Mouse (Mus musculus): ENCODE results near the gene Sema4b. TPM values are rescaled to one million over a fixed set of nuclear protein-coding genes. Genes with fewer than 3 reads are reported as not detected.
A peak's percentile ranks its signal among the peaks of the same experiment; 100 is the strongest.

Gene Sema4b
- polyA plus RNA-seq, 1 experiment: 19.8 TPM

GRCm38 (mm10) chr7:80207314-80207731 is 20.7 kb downstream of the Sema4b start:
- TF ChIP-seq MYOD1 (IDR thresholded peaks at IDR 0.05; ENCODE audit: control insufficient read depth, insufficient read length, low read depth): no peak
- no peak for TF ChIP-seq FOSL1 (IDR thresholded peaks at IDR 0.05; ENCODE audit: insufficient read depth, low read length, poor library complexity, severe bottlenecking)
- no peak for TF ChIP-seq CTCF (IDR thresholded peaks at IDR 0.05; ENCODE audit: control insufficient read depth, insufficient read depth, insufficient read length)
- TF ChIP-seq MYOG (IDR thresholded peaks at IDR 0.05; ENCODE audit: control insufficient read depth, extremely low read depth, insufficient read length): no peak
- no peak for TF ChIP-seq USF1 (IDR thresholded peaks at IDR 0.05; ENCODE audit: low read depth)
- no peak for TF ChIP-seq CEBPB (IDR thresholded peaks at IDR 0.05; ENCODE audit: low read depth)
- TF ChIP-seq MAX (IDR thresholded peaks at IDR 0.05): no peak
- H3K4me3 ChIP-seq (ENCODE audit: insufficient read depth, poor library complexity, severe bottlenecking): no peak overlapping the region
- H3K27me3 ChIP-seq (ENCODE audit: control insufficient read depth, insufficient read depth, insufficient read length): no peaks in the 10 kb centered on the region
- H3K36me3 ChIP-seq (ENCODE audit: control insufficient read depth, insufficient read depth): peaks cover 14% of the 10 kb centered on the region
- H3K79me2 ChIP-seq (ENCODE audit: control insufficient read depth, insufficient read depth): peaks cover 100% of the 10 kb centered on the region
- peaks cover 93% of the 10 kb centered on the region for H3K79me3 ChIP-seq (ENCODE audit: low read depth)
- peak overlapping the region; percentile 10 for H3ac ChIP-seq (ENCODE audit: control insufficient read depth, insufficient read length, low read depth)

- Histone ChIP-seq H3K79me2 (ENCODE audit: control insufficient read depth, insufficient read depth) (peaks cover 98% of the 10 kb centered on the region), H3ac (ENCODE audit: control insufficient read depth, insufficient read length, low read depth) (no peak overlapping the region), H3K36me3 (ENCODE audit: control insufficient read depth, insufficient read depth) (peaks cover 8% of the 10 kb centered on the region), H3K27me3 (ENCODE audit: control insufficient read depth, insufficient read depth, insufficient read length) (no peaks in the 10 kb centered on the region), H3K79me3 (ENCODE audit: low read depth) (peaks cover 88% of the 10 kb centered on the region), H3K4me3 (ENCODE audit: insufficient read depth, poor library complexity, severe bottlenecking) (no peak overlapping the region)
- no peak for TF ChIP-seq USF1 (IDR thresholded peaks at IDR 0.05; ENCODE audit: low read depth)
- no peak for TF ChIP-seq CEBPB (IDR thresholded peaks at IDR 0.05; ENCODE audit: low read depth)
- TF ChIP-seq MAX (IDR thresholded peaks at IDR 0.05): no peak
- no peak for TF ChIP-seq MYOG (IDR thresholded peaks at IDR 0.05; ENCODE audit: control insufficient read depth, extremely low read depth, insufficient read length)
- no peak for TF ChIP-seq CTCF (IDR thresholded peaks at IDR 0.05; ENCODE audit: control insufficient read depth, insufficient read depth, insufficient read length)
- TF ChIP-seq MYOD1 (IDR thresholded peaks at IDR 0.05; ENCODE audit: control insufficient read depth, insufficient read length, low read depth): no peak
- TF ChIP-seq FOSL1 (IDR thresholded peaks at IDR 0.05; ENCODE audit: insufficient read depth, low read length, poor library complexity, severe bottlenecking): no peak
Measured at GRCm38 (mm10) chr7:80208026-80208642, 21.5 kb downstream of the Sema4b start.

- Histone ChIP-seq H3K27me3 (ENCODE audit: control insufficient read depth, insufficient read depth, insufficient read length) (no peaks in the 10 kb centered on the region), H3K79me3 (ENCODE audit: low read depth) (peaks cover 80% of the 10 kb centered on the region), H3ac (ENCODE audit: control insufficient read depth, insufficient read length, low read depth) (no peak overlapping the region), H3K4me3 (ENCODE audit: insufficient read depth, poor library complexity, severe bottlenecking) (no peak overlapping the region), H3K36me3 (ENCODE audit: control insufficient read depth, insufficient read depth) (peaks cover 12% of the 10 kb centered on the region), H3K79me2 (ENCODE audit: control insufficient read depth, insufficient read depth) (peaks cover 90% of the 10 kb centered on the region)
- no peak for TF ChIP-seq MAX (IDR thresholded peaks at IDR 0.05)
- TF ChIP-seq MYOD1 (IDR thresholded peaks at IDR 0.05; ENCODE audit: control insufficient read depth, insufficient read length, low read depth): no peak
- no peak for TF ChIP-seq MYOG (IDR thresholded peaks at IDR 0.05; ENCODE audit: control insufficient read depth, extremely low read depth, insufficient read length)
- TF ChIP-seq CTCF (IDR thresholded peaks at IDR 0.05; ENCODE audit: control insufficient read depth, insufficient read depth, insufficient read length): no peak
- no peak for TF ChIP-seq USF1 (IDR thresholded peaks at IDR 0.05; ENCODE audit: low read depth)
- TF ChIP-seq CEBPB (IDR thresholded peaks at IDR 0.05; ENCODE audit: low read depth): no peak
- TF ChIP-seq FOSL1 (IDR thresholded peaks at IDR 0.05; ENCODE audit: insufficient read depth, low read length, poor library complexity, severe bottlenecking): no peak
Measured at GRCm38 (mm10) chr7:80208738-80209430, 22.2 kb downstream of the Sema4b start.

GRCm38 (mm10) chr7:80209669-80210068 is 23.0 kb downstream of the Sema4b start:
- Histone ChIP-seq H3K36me3 (ENCODE audit: control insufficient read depth, insufficient read depth) (peaks cover 16% of the 10 kb centered on the region), H3K27me3 (ENCODE audit: control insufficient read depth, insufficient read depth, insufficient read length) (no peaks in the 10 kb centered on the region), H3K79me3 (ENCODE audit: low read depth) (peaks cover 72% of the 10 kb centered on the region), H3K4me3 (ENCODE audit: insufficient read depth, poor library complexity, severe bottlenecking) (no peak overlapping the region), H3ac (ENCODE audit: control insufficient read depth, insufficient read length, low read depth) (no peak overlapping the region), H3K79me2 (ENCODE audit: control insufficient read depth, insufficient read depth) (peaks cover 83% of the 10 kb centered on the region)
- TF ChIP-seq USF1 (IDR thresholded peaks at IDR 0.05; ENCODE audit: low read depth): no peak
- TF ChIP-seq MYOD1 (IDR thresholded peaks at IDR 0.05; ENCODE audit: control insufficient read depth, insufficient read length, low read depth): no peak
- TF ChIP-seq MAX (IDR thresholded peaks at IDR 0.05): no peak
- TF ChIP-seq MYOG (IDR thresholded peaks at IDR 0.05; ENCODE audit: control insufficient read depth, extremely low read depth, insufficient read length): no peak
- no peak for TF ChIP-seq CEBPB (IDR thresholded peaks at IDR 0.05; ENCODE audit: low read depth)

- H3ac ChIP-seq (ENCODE audit: control insufficient read depth, insufficient read length, low read depth): no peak overlapping the region
- no peaks in the 10 kb centered on the region for H3K27me3 ChIP-seq (ENCODE audit: control insufficient read depth, insufficient read depth, insufficient read length)
- TF ChIP-seq MAX (IDR thresholded peaks at IDR 0.05) (no peak), CEBPB (IDR thresholded peaks at IDR 0.05; ENCODE audit: low read depth) (no peak), USF1 (IDR thresholded peaks at IDR 0.05; ENCODE audit: low read depth) (no peak), CTCF (IDR thresholded peaks at IDR 0.05; ENCODE audit: control insufficient read depth, insufficient read depth, insufficient read length) (no peak), MYOD1 (IDR thresholded peaks at IDR 0.05; ENCODE audit: control insufficient read depth, insufficient read length, low read depth) (no peak), MYOG (IDR thresholded peaks at IDR 0.05; ENCODE audit: control insufficient read depth, extremely low read depth, insufficient read length) (no peak), FOSL1 (IDR thresholded peaks at IDR 0.05; ENCODE audit: insufficient read depth, low read length, poor library complexity, severe bottlenecking) (no peak)
- peaks cover 16% of the 10 kb centered on the region for H3K36me3 ChIP-seq (ENCODE audit: control insufficient read depth, insufficient read depth)
- H3K79me3 ChIP-seq (ENCODE audit: low read depth): peaks cover 60% of the 10 kb centered on the region
- peaks cover 75% of the 10 kb centered on the region for H3K79me2 ChIP-seq (ENCODE audit: control insufficient read depth, insufficient read depth)
- no peak overlapping the region for H3K4me3 ChIP-seq (ENCODE audit: insufficient read depth, poor library complexity, severe bottlenecking)
Measured at GRCm38 (mm10) chr7:80210982-80211381, 24.3 kb downstream of the Sema4b start.

All from C2C12 (cell line).